Mouse (Mus musculus): ENCODE results near the gene Vav1. TPM values are rescaled to one million over a fixed set of nuclear protein-coding genes. Genes with fewer than 3 reads are reported as not detected.

Gene Vav1
- polyA plus RNA-seq, 1 experiment, result not detected

DNA sequence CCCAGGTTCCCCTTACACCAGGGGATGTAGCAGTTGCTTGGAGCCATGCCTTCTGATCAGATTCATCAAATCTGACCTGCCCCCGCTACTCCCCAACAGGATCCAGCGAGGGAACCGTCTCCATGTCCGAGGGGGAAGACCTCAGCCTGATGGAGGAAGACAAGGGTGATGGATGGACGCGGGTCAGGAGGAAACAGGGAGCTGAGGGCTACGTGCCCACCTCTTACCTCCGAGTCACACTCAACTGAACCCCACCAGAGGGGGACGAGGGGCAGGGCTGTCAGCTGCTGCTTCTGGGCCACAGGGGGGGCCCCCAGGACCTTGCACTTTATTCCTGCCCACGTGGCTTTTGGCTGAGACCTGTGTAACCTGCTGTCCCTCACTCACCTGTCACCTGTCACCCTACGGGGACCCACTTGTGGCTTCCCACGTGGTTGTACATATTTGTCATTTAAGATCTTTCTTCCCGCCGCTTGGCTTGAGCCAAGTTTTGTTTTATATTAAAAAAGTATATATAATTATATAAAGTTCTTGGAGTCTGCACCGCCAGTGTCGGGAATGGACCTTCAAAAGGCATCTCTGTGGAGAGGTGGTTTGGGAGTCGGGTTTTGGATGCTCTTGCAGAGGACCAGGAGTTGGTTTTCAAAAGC is 15.9 kb upstream of the Vav1 start:
- Histone ChIP-seq H3ac (ENCODE audit: control insufficient read depth, insufficient read length) (no peak overlapping the region), H3K79me2 (ENCODE audit: control insufficient read depth, insufficient read depth) (no peaks in the 10 kb centered on the region), H3K36me3 (ENCODE audit: control insufficient read depth, insufficient read depth) (peaks cover 6% of the 10 kb centered on the region), H3K27me3 (ENCODE audit: control insufficient read depth, insufficient read depth, insufficient read length) (no peaks in the 10 kb centered on the region), H3K4me2 (ENCODE audit: low read depth) (no peak overlapping the region), H3K4me3 (no peak overlapping the region)
- TF ChIP-seq MYOD1 (IDR thresholded peaks at IDR 0.05; ENCODE audit: control insufficient read depth in 1 of 3, insufficient read length in 2 of 3, low read depth in 2 of 3), result no peak
- no peak for TF ChIP-seq REST (IDR thresholded peaks at IDR 0.05; ENCODE audit: insufficient read depth, insufficient read length)
- TF ChIP-seq POLR2A (IDR thresholded peaks at IDR 0.05; ENCODE audit: insufficient read length, low read depth), result no peak
- TF ChIP-seq E2F4 (IDR thresholded peaks at IDR 0.05; ENCODE audit: insufficient read depth), result no peak
- TF ChIP-seq MAX (IDR thresholded peaks at IDR 0.05; ENCODE audit: low read depth), result no peak

DNA sequence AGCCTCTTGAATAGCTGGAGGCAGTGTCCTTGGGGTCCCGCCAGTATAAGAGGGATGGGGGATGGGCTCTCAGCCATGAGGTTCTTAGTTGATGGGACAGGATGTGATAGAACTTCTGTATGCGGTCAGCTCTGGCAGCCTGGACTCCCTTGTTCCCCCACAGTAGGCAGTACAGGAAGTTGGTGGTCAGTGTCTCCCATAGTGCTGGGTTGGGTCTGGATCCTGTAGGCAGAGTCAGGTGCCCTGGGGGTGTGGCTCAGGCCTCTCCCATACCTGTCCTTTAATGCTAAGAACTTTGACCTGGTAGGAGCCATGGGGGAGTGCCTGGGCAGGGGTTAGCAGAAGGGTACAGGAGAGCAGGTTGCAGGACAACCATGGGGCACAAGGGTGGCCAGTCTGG is 14.7 kb upstream of the Vav1 start:
- TF ChIP-seq SRF (IDR thresholded peaks at IDR 0.05; ENCODE audit: control insufficient read depth, insufficient read length, low read depth) (no peak), REST (IDR thresholded peaks at IDR 0.05; ENCODE audit: insufficient read depth, insufficient read length) (no peak), USF1 (IDR thresholded peaks at IDR 0.05; ENCODE audit: low read depth) (no peak), MYOG (IDR thresholded peaks at IDR 0.05; ENCODE audit: control insufficient read depth in 1 of 3, insufficient read depth in 1 of 3, insufficient read length in 2 of 3, low read depth in 2 of 3) (no peak), MYOD1 (IDR thresholded peaks at IDR 0.05; ENCODE audit: control insufficient read depth in 1 of 3, insufficient read length in 2 of 3, low read depth in 2 of 3) (no peak), TCF3 (IDR thresholded peaks at IDR 0.05; ENCODE audit: insufficient read length, low read depth) (no peak), MAX (IDR thresholded peaks at IDR 0.05; ENCODE audit: low read depth) (no peak), POLR2A (IDR thresholded peaks at IDR 0.05; ENCODE audit: insufficient read length, low read depth) (no peak), POLR2AphosphoS2 (IDR thresholded peaks at IDR 0.05; ENCODE audit: insufficient read length, low read depth) (no peak), E2F4 (IDR thresholded peaks at IDR 0.05; ENCODE audit: insufficient read depth) (no peak), TCF12 (IDR thresholded peaks at IDR 0.05; ENCODE audit: insufficient read depth, poor library complexity, severe bottlenecking) (no peak), CEBPB (IDR thresholded peaks at IDR 0.05; ENCODE audit: insufficient read depth, poor library complexity, severe bottlenecking) (no peak)
- H3K36me3 ChIP-seq (ENCODE audit: control insufficient read depth, insufficient read depth), result no peaks in the 10 kb centered on the region
- no peak overlapping the region for H3ac ChIP-seq (ENCODE audit: control insufficient read depth, insufficient read length)

DNA sequence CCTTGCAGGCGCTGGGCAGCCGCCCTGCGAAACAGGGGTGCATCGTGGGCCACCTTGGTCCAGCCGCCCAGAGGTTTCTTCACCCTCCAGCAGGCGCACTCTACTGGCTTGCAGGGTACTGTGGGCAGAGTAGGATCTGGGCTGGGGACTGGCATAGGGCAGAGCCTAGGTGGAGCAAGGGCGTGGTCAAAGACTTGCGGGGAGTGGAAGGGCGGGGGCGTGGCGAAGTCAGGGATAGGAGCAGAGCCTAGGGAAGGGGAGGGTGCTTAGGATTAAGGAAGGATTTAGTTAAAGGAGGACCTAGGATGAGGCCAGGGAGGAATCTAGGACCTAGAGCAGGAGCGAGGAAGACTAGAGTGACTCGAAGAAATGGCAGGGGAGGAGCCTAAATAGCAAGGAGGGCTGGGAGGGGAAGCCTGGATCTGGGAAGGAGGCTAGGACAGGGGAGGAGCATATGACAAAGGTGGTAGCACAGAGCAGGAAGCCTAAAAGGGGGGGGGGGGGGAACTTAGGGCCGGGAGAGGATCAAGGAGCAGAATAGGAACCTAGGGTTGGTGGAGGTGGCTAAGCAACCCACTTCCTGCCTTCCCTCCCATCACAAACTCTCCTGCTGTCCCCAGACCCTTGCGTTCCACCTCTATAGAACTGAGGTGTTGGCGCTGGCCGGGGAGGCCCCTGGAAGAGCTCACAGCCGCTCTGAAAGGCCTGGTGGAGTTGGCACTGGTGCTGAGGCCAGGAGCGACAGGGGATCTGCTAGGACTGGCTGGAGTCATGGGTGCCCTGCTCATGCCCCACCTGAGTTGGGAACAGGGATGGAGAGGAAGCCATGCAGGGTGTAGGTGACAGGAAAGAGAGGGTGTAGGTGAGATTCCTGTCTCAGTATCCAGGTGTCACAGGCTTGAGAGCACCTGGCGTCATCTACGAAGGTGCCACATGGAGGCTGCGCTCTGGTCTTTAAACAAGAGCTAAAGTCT is 13.6 kb upstream of the Vav1 start:
- no peak overlapping the region for H3ac ChIP-seq (ENCODE audit: control insufficient read depth, insufficient read length)
- TF ChIP-seq TCF12 (IDR thresholded peaks at IDR 0.05; ENCODE audit: insufficient read depth, poor library complexity, severe bottlenecking) (no peak), CEBPB (IDR thresholded peaks at IDR 0.05; ENCODE audit: insufficient read depth, poor library complexity, severe bottlenecking) (no peak), MYOG (IDR thresholded peaks at IDR 0.05; ENCODE audit: control insufficient read depth in 1 of 3, insufficient read depth in 1 of 3, insufficient read length in 2 of 3, low read depth in 2 of 3) (no peak), MAX (IDR thresholded peaks at IDR 0.05; ENCODE audit: low read depth) (no peak), REST (IDR thresholded peaks at IDR 0.05; ENCODE audit: insufficient read depth, insufficient read length) (no peak), POLR2A (IDR thresholded peaks at IDR 0.05; ENCODE audit: insufficient read length, low read depth) (no peak), MYOD1 (IDR thresholded peaks at IDR 0.05; ENCODE audit: control insufficient read depth in 1 of 3, insufficient read length in 2 of 3, low read depth in 2 of 3) (no peak), TCF3 (IDR thresholded peaks at IDR 0.05; ENCODE audit: insufficient read length, low read depth) (no peak), USF1 (IDR thresholded peaks at IDR 0.05; ENCODE audit: low read depth) (no peak), E2F4 (IDR thresholded peaks at IDR 0.05; ENCODE audit: insufficient read depth) (no peak), POLR2AphosphoS2 (IDR thresholded peaks at IDR 0.05; ENCODE audit: insufficient read length, low read depth) (no peak), SRF (IDR thresholded peaks at IDR 0.05; ENCODE audit: control insufficient read depth, insufficient read length, low read depth) (no peak)
- H3K4me3 ChIP-seq, result no peak overlapping the region

More for the DNA sequence above, 14.7 kb upstream of the Vav1 start:
- no peak overlapping the region for H3K4me3 ChIP-seq
- H3K79me2 ChIP-seq (ENCODE audit: control insufficient read depth, insufficient read depth), result no peaks in the 10 kb centered on the region
- H3K4me2 ChIP-seq (ENCODE audit: low read depth), result no peak overlapping the region
- H3K27me3 ChIP-seq (ENCODE audit: control insufficient read depth, insufficient read depth, insufficient read length), result no peaks in the 10 kb centered on the region

DNA sequence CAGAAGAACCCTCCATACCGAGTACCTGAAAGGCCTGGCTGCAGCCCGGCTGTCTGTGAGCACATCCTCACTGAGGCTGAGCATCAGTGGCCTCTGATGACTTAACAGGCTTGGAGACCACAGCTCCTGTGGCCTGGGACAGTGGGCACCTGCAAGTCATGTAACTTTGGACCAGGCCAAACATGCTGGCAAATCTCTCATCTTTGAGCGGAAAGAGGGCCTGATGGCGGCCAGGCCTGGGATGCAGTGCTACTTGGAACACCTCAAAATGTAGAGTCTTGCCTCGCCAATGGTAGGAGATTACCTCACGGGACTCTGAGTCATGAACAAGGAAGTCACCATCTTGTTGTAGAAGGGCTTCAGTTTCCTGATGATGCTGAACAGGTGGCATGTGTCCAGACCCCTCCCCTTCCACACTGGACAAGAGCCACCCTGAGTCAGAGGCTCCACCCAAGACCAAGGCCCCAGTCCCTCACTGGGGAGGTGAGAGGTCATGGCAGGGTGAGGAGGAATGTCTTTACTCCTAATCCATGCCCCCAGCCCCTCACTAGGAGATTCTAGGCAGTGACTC is 11.3 kb upstream of the Vav1 start:
- H3K27me3 ChIP-seq (ENCODE audit: control insufficient read depth, insufficient read depth, insufficient read length), result no peaks in the 10 kb centered on the region
- H3K79me2 ChIP-seq (ENCODE audit: control insufficient read depth, insufficient read depth), result no peaks in the 10 kb centered on the region
- H3K36me3 ChIP-seq (ENCODE audit: control insufficient read depth, insufficient read depth), result no peaks in the 10 kb centered on the region
- no peak overlapping the region for H3ac ChIP-seq (ENCODE audit: control insufficient read depth, insufficient read length)
- no peak overlapping the region for H3K4me3 ChIP-seq
- no peak overlapping the region for H3K4me2 ChIP-seq (ENCODE audit: low read depth)
- TF ChIP-seq REST (IDR thresholded peaks at IDR 0.05; ENCODE audit: insufficient read depth, insufficient read length) (no peak), MYOG (IDR thresholded peaks at IDR 0.05; ENCODE audit: control insufficient read depth in 1 of 3, insufficient read depth in 1 of 3, insufficient read length in 2 of 3, low read depth in 2 of 3) (no peak), POLR2AphosphoS2 (IDR thresholded peaks at IDR 0.05; ENCODE audit: insufficient read length, low read depth) (no peak), E2F4 (IDR thresholded peaks at IDR 0.05; ENCODE audit: insufficient read depth) (no peak), POLR2A (IDR thresholded peaks at IDR 0.05; ENCODE audit: insufficient read length, low read depth) (no peak), USF1 (IDR thresholded peaks at IDR 0.05; ENCODE audit: low read depth) (no peak)

More for the DNA sequence above, 13.6 kb upstream of the Vav1 start:
- Histone ChIP-seq H3K4me2 (ENCODE audit: low read depth) (no peak overlapping the region), H3K27me3 (ENCODE audit: control insufficient read depth, insufficient read depth, insufficient read length) (no peaks in the 10 kb centered on the region), H3K36me3 (ENCODE audit: control insufficient read depth, insufficient read depth) (no peaks in the 10 kb centered on the region), H3K79me2 (ENCODE audit: control insufficient read depth, insufficient read depth) (no peaks in the 10 kb centered on the region)
